Mouse (Mus musculus) erythroblast, embryonic 14.5 days (primary cell): ENCODE measurements around the gene Zfp207.
"Not testable (repeated sequence)": the region's sequence is repeated elsewhere in the genome, so short reads cannot be mapped to it uniquely, and the experiment has no call there.

Experiments
- GATA1 ChIP-seq: IDR thresholded peaks from 2 replicates; pipeline ENCODE4 v1.6.1; 2012; ENCODE audit warnings: low read length, inconsistent platforms, mixed read lengths
- TAL1 ChIP-seq: IDR thresholded peaks from 3 replicates; pipeline ENCODE4 v1.6.1; 2012; ENCODE audit warnings: low read length, inconsistent platforms, mixed read lengths

- TF ChIP-seq GATA1, TAL1: not testable (repeated sequence)
Observed at GRCm38 (mm10) chr11:80379184-80379583, 3.9 kb upstream of the Zfp207 start.
